Mouse (Mus musculus) forebrain, embryonic 11.5 days (tissue): ENCODE results near the gene Mov10l1. TPM values are rescaled to one million over a fixed set of nuclear protein-coding genes. Genes with fewer than 3 reads are reported as not detected.

ENCODE experiments used
- ATAC-seq: fragments of 200-750 bp; cut with Nextera tagmentation; replicated peaks from 2 replicates; pipeline ENCODE4 v1.8.0; 2017; ENCODE audit warnings: moderate TSS enrichment; ENCODE audit not compliant: low FRiP score
- DNase-seq: peaks from one replicate; pipeline ENCODE4 v3.0.0-alpha.2; 2017; ENCODE audit warnings: low spot score
- H3K27ac ChIP-seq: fragments of 300-500 bp; sonication (generic); 2 replicates; pipeline ENCODE4 v1.5.1; 2014; ENCODE audit warnings: low read depth, low read length
- H3K27me3 ChIP-seq: fragments of 300-500 bp; sonication (generic); 2 replicates; pipeline ENCODE4 v1.6.1; 2014; ENCODE audit warnings: mild to moderate bottlenecking, low read length, mixed read lengths; ENCODE audit not compliant: control insufficient read depth, insufficient read depth
- H3K36me3 ChIP-seq: fragments of 300-500 bp; sonication (generic); 2 replicates; pipeline ENCODE4 v1.6.1; 2014; ENCODE audit warnings: mild to moderate bottlenecking, low read length, moderate library complexity, mixed read lengths; ENCODE audit not compliant: control insufficient read depth, insufficient read depth
- H3K4me1 ChIP-seq: fragments of 300-500 bp; sonication (generic); replicated peaks from 2 replicates; pipeline ENCODE4 v1.6.1; 2014; ENCODE audit warnings: low read length, mixed read lengths; ENCODE audit not compliant: control insufficient read depth, insufficient read depth
- H3K4me2 ChIP-seq: fragments of 300-500 bp; sonication (generic); 2 replicates; pipeline ENCODE4 v1.6.1; 2014; ENCODE audit warnings: low read depth, mild to moderate bottlenecking, low read length, moderate library complexity, mixed read lengths; ENCODE audit not compliant: severe bottlenecking
- H3K4me3 ChIP-seq: fragments of 300-500 bp; sonication (generic); 2 replicates; pipeline ENCODE4 v1.5.1; 2014; ENCODE audit warnings: low read depth, low read length
- H3K9ac ChIP-seq: fragments of 300-500 bp; sonication (generic); 2 replicates; pipeline ENCODE4 v1.6.1; 2014; ENCODE audit warnings: low read length
- H3K9me3 ChIP-seq: fragments of 300-500 bp; sonication (generic); 2 replicates; pipeline ENCODE4 v1.6.1; 2016; ENCODE audit warnings: low read length, mixed read lengths; ENCODE audit not compliant: control insufficient read depth
- WGBS: fragments of 180-500 bp; shearing (Covaris S2); extraction: QIAGEN DNeasy Blood & Tissue Kit; methylation state at CpG from one replicate; pipeline ENCODE4 v1.1.7; 2014; 5-methylcytosine and 5-hydroxymethylcytosine counted together
- polyA plus RNA-seq: library from polyadenylated mRNA; unstranded; fragments of >200 nt; fragmentation: Nextera tagmentation; extraction: Ambion mirVana; gene quantifications from 2 replicates; pipeline ENCODE4 v1.2.1, GENCODE M21; 2014

Gene Mov10l1
- not detected in 2 replicates for polyA plus RNA-seq

GRCm38 (mm10) chr15:88982534-88983079, at the start of gene Mov10l1:
Gene Mov10l1, plus strand, starts transcription at chr15:88982909.
- Histone ChIP-seq H3K4me3 (no peak within 1 kb of the TSS), H3K27me3 (no peaks in the 10 kb centered on the region), H3K9me3 (no peaks in the 10 kb centered on the region), H3K4me2 (no peak within 1 kb of the TSS), H3K9ac (no peak within 1 kb of the TSS), H3K36me3 (no peaks in the 10 kb centered on the region), H3K27ac (no peak within 1 kb of the TSS), H3K4me1 (peaks cover 5% of the 10 kb centered on the region; the same call in 1 of the 2 replicates)
- 95% methylated on average over 31 of the region's 31 CpGs for WGBS
- DNase-seq (no peak), ATAC-seq (no peak)

- Histone ChIP-seq H3K9ac (no peak overlapping the region), H3K4me1 (no peaks in the 10 kb centered on the region), H3K36me3 (no peaks in the 10 kb centered on the region), H3K4me3 (no peak overlapping the region), H3K4me2 (no peak overlapping the region), H3K27ac (no peak overlapping the region), H3K27me3 (no peaks in the 10 kb centered on the region), H3K9me3 (no peaks in the 10 kb centered on the region)
- 63% methylated on average over 7 of the region's 7 CpGs for WGBS
- no peak for DNase-seq
- ATAC-seq = no peak
Observed at GRCm38 (mm10) chr15:88934141-88934540, 48.6 kb upstream of the Mov10l1 start.

- no peak for DNase-seq
Observed at GRCm38 (mm10) chr15:88936619-88937290, 46.0 kb upstream of the Mov10l1 start.

GRCm38 (mm10) chr15:88937291-88937650, 45.4 kb upstream of the Mov10l1 start:
- no peak for ATAC-seq
- H3K9ac ChIP-seq = no peak overlapping the region
- no peaks in the 10 kb centered on the region for H3K9me3 ChIP-seq
- 83% methylated on average over 2 of the region's 2 CpGs for WGBS
- no peak overlapping the region for H3K4me3 ChIP-seq
- no peaks in the 10 kb centered on the region for H3K27me3 ChIP-seq
- no peak for DNase-seq
- H3K27ac ChIP-seq = no peak overlapping the region
- no peaks in the 10 kb centered on the region for H3K36me3 ChIP-seq
- H3K4me2 ChIP-seq = no peak overlapping the region
- no peaks in the 10 kb centered on the region for H3K4me1 ChIP-seq

More at GRCm38 (mm10) chr15:88936619-88937290, 46.0 kb upstream of the Mov10l1 start:
- Histone ChIP-seq H3K4me1 (no peaks in the 10 kb centered on the region), H3K4me2 (no peak overlapping the region), H3K27ac (no peak overlapping the region), H3K36me3 (no peaks in the 10 kb centered on the region), H3K9ac (no peak overlapping the region), H3K4me3 (no peak overlapping the region), H3K27me3 (no peaks in the 10 kb centered on the region), H3K9me3 (no peaks in the 10 kb centered on the region)
- 82% methylated on average over 6 of the region's 6 CpGs for WGBS
- no peak for ATAC-seq

GRCm38 (mm10) chr15:88942783-88943182, 39.9 kb upstream of the Mov10l1 start:
- no peak overlapping the region for H3K4me3 ChIP-seq
- H3K4me2 ChIP-seq = no peak overlapping the region
- H3K27me3 ChIP-seq = no peaks in the 10 kb centered on the region
- no peaks in the 10 kb centered on the region for H3K36me3 ChIP-seq
- H3K9ac ChIP-seq = no peak overlapping the region
- DNase-seq = no peak
- no peaks in the 10 kb centered on the region for H3K9me3 ChIP-seq
- H3K27ac ChIP-seq = no peak overlapping the region
- H3K4me1 ChIP-seq = no peaks in the 10 kb centered on the region
- ATAC-seq = no peak
- WGBS = 89% methylated on average over 5 of the region's 5 CpGs

- Histone ChIP-seq H3K4me1 (no peaks in the 10 kb centered on the region), H3K27me3 (no peaks in the 10 kb centered on the region), H3K27ac (no peak overlapping the region), H3K36me3 (no peaks in the 10 kb centered on the region), H3K4me3 (no peak overlapping the region), H3K9ac (no peak overlapping the region), H3K4me2 (no peak overlapping the region), H3K9me3 (no peaks in the 10 kb centered on the region)
- DNase-seq = no peak
- 92% methylated on average over 5 of the region's 5 CpGs for WGBS
- no peak for ATAC-seq
Observed at GRCm38 (mm10) chr15:88943896-88944551, 38.7 kb upstream of the Mov10l1 start.

- Histone ChIP-seq H3K4me3 (no peak overlapping the region), H3K9ac (no peak overlapping the region), H3K4me1 (no peaks in the 10 kb centered on the region), H3K36me3 (no peaks in the 10 kb centered on the region), H3K9me3 (no peaks in the 10 kb centered on the region), H3K27ac (no peak overlapping the region), H3K4me2 (no peak overlapping the region), H3K27me3 (no peaks in the 10 kb centered on the region)
- 60% methylated on average over 6 of the region's 6 CpGs for WGBS
- ATAC-seq (no peak), DNase-seq (no peak)
Observed at GRCm38 (mm10) chr15:88946851-88947250, 35.9 kb upstream of the Mov10l1 start.

- no peak overlapping the region for H3K9ac ChIP-seq
- peaks cover 2% of the 10 kb centered on the region; the same call in 1 of the 2 replicates for H3K4me1 ChIP-seq
- no peak overlapping the region for H3K27ac ChIP-seq
- no peaks in the 10 kb centered on the region for H3K36me3 ChIP-seq
- peaks cover 4% of the 10 kb centered on the region for H3K27me3 ChIP-seq
- no peak overlapping the region for H3K4me3 ChIP-seq
- no peaks in the 10 kb centered on the region for H3K9me3 ChIP-seq
- WGBS = 89% methylated on average over 4 of the region's 4 CpGs
- DNase-seq = no peak
- ATAC-seq = no peak
- H3K4me2 ChIP-seq = no peak overlapping the region
Observed at GRCm38 (mm10) chr15:88951246-88951645, 31.5 kb upstream of the Mov10l1 start.
